Mouse (Mus musculus): ENCODE data around the gene Utp3. TPM values are rescaled to one million over a fixed set of nuclear protein-coding genes. Genes with fewer than 3 reads are reported as not detected.

The Utp3 gene
- 55.3 and 55.7 TPM in 2 replicates for polyA plus RNA-seq (2014; fragmentation: Nextera tagmentation; extraction: Ambion mirVana)

- H3K4me3 ChIP-seq (ENCODE audit: low read depth, low read length), result peak within 1 kb of the TSS; percentile 87
- no peaks in the 10 kb centered on the region for H3K27me3 ChIP-seq (replicated peaks; ENCODE audit: control insufficient read depth, insufficient read depth, low read length)
- peak within 1 kb of the TSS; percentile 97 for H3K27ac ChIP-seq (replicated peaks; ENCODE audit: low read depth, low read length)
- WGBS, result under 1% methylated on average over 57 of the region's 76 CpGs
- H3K9me3 ChIP-seq (ENCODE audit: control insufficient read depth, low read length), result no peaks in the 10 kb centered on the region
- H3K4me2 ChIP-seq (ENCODE audit: low read depth, low read length), result peak within 1 kb of the TSS; percentile 97
- ATAC-seq (ENCODE audit: low read depth), result peak; percentile 97
- no peaks in the 10 kb centered on the region for H3K36me3 ChIP-seq (ENCODE audit: control insufficient read depth, insufficient read depth, low read length)
- peak; percentile 98 for DNase-seq (ENCODE audit: low spot score)
- peaks cover 14% of the 10 kb centered on the region for H3K4me1 ChIP-seq (ENCODE audit: control insufficient read depth, insufficient read depth, low read length)
- H3K9ac ChIP-seq (ENCODE audit: low read depth, low read length), result peak within 1 kb of the TSS; percentile 96
These were observed at the start of gene Utp3 for GRCm38 (mm10) chr5:88554086-88554886. Utp3 (plus strand) TSS chr5:88554462.

DNA sequence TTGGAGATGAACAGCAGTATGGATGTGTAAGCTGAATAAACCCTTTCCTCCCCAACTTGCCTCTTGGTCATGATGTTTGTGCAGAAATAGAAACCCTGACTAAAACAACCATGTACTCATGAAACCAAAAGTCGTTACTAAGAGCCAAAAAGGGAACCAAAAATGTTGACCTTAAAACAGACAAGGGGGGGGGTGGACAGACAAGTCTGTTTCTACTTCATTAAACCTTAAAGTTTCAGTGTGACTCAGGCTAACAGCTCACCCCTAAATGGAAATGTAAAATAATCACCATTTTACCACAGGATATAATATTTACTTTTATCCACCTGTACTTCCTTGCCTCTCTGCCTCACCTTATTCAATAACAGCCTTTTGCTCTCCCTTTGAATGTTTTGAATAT, 45.7 kb upstream of the Utp3 start:
- ATAC-seq (ENCODE audit: low read depth) (no peak), DNase-seq (ENCODE audit: low spot score) (no peak)
- H3K27ac ChIP-seq (replicated peaks; ENCODE audit: low read depth, low read length), result no peak overlapping the region
- H3K4me2 ChIP-seq (ENCODE audit: low read depth, low read length), result no peak overlapping the region
- no peaks in the 10 kb centered on the region for H3K4me1 ChIP-seq (ENCODE audit: control insufficient read depth, insufficient read depth, low read length)
- H3K4me3 ChIP-seq (ENCODE audit: low read depth, low read length), result no peak overlapping the region
- no peaks in the 10 kb centered on the region for H3K27me3 ChIP-seq (replicated peaks; ENCODE audit: control insufficient read depth, insufficient read depth, low read length)
- H3K36me3 ChIP-seq (ENCODE audit: control insufficient read depth, insufficient read depth, low read length), result no peaks in the 10 kb centered on the region
- H3K9ac ChIP-seq (ENCODE audit: low read depth, low read length), result no peak overlapping the region
- H3K9me3 ChIP-seq (ENCODE audit: control insufficient read depth, low read length), result no peaks in the 10 kb centered on the region
- 59% methylated on average over 1 of the region's 1 CpGs for WGBS

DNA sequence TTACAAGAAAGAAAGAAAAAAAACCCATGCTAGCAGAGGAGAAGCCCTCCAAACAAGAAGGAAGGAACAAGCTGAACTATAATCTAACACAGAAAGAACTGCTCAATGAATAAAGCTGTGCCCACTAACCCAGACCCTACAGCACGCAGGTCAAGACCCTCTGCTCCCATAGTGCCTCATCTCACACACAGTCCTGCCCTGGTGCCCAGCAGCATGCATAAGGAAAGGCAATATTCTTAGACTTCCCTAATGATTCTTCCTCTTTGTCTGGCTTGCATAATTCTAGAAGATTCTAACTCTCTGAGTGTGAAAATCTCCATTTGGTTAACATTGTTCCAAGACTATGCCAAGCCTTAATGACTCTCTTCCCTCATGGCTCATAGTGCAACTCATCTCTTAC, 45.3 kb upstream of the Utp3 start:
- Histone ChIP-seq H3K4me3 (ENCODE audit: low read depth, low read length) (no peak overlapping the region), H3K4me1 (ENCODE audit: control insufficient read depth, insufficient read depth, low read length) (no peaks in the 10 kb centered on the region), H3K9me3 (ENCODE audit: control insufficient read depth, low read length) (no peaks in the 10 kb centered on the region), H3K27ac (replicated peaks; ENCODE audit: low read depth, low read length) (no peak overlapping the region), H3K9ac (ENCODE audit: low read depth, low read length) (no peak overlapping the region), H3K4me2 (ENCODE audit: low read depth, low read length) (no peak overlapping the region), H3K27me3 (replicated peaks; ENCODE audit: control insufficient read depth, insufficient read depth, low read length) (no peaks in the 10 kb centered on the region), H3K36me3 (ENCODE audit: control insufficient read depth, insufficient read depth, low read length) (no peaks in the 10 kb centered on the region)
- 89% methylated on average over 1 of the region's 1 CpGs for WGBS
- DNase-seq (ENCODE audit: low spot score) (no peak), ATAC-seq (ENCODE audit: low read depth) (no peak)

DNA sequence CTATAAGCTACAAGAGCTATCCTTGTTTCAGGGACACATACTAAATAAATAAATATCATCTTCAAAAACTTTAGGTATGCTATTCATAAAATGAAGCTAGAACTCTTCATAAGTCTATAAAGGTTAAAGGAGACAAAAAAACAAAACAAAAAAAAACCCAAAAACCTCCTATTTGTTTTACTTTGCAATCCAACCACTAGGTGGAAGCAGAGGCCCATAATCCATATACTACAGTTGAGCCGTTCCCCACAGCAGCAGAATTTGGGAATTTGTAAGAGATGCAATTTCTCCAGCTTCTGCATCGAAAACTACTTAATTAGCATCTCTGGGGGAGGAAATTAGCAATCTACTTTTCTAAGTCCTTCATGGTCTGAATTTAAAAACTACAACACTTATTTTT, 35.0 kb upstream of the Utp3 start:
- Histone ChIP-seq H3K27ac (replicated peaks; ENCODE audit: low read depth, low read length) (no peak overlapping the region), H3K4me2 (ENCODE audit: low read depth, low read length) (no peak overlapping the region), H3K27me3 (replicated peaks; ENCODE audit: control insufficient read depth, insufficient read depth, low read length) (no peaks in the 10 kb centered on the region), H3K36me3 (ENCODE audit: control insufficient read depth, insufficient read depth, low read length) (no peaks in the 10 kb centered on the region), H3K9ac (ENCODE audit: low read depth, low read length) (no peak overlapping the region), H3K4me3 (ENCODE audit: low read depth, low read length) (no peak overlapping the region), H3K9me3 (ENCODE audit: control insufficient read depth, low read length) (no peaks in the 10 kb centered on the region), H3K4me1 (ENCODE audit: control insufficient read depth, insufficient read depth, low read length) (no peaks in the 10 kb centered on the region)
- ATAC-seq (ENCODE audit: low read depth) (0 out of 2 replicates have a peak, but pooled peaks have one; percentile 44), DNase-seq (ENCODE audit: low spot score) (peak; percentile 68)
- 4% methylated on average over 2 of the region's 2 CpGs for WGBS

DNA sequence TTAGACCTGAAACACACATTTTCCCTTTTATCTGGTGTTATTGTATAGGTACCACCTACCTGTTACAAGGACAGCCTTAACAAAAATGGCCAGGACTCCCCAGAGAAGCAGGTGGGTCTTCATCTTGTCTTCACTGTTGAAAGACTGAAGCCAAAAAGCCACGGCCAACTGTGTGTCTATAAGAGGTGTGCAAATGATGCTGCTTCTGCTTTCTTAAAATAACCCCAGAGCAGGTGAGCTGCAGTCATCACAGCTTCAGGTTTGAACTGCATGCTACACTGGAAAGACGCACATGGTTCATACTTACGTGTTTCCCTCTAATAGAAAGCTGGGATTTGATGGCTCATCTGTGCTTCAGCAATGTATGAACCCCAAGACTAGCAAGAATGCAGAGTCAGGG, 26.6 kb upstream of the Utp3 start, which contains the start of gene Jchain:
TSS of gene Jchain (minus strand) at position 235 of the 400 bp plus-strand sequence.
- Histone ChIP-seq H3K4me2 (ENCODE audit: low read depth, low read length) (no peak within 1 kb of the TSS), H3K36me3 (ENCODE audit: control insufficient read depth, insufficient read depth, low read length) (no peaks in the 10 kb centered on the region), H3K4me1 (ENCODE audit: control insufficient read depth, insufficient read depth, low read length) (no peaks in the 10 kb centered on the region), H3K27me3 (replicated peaks; ENCODE audit: control insufficient read depth, insufficient read depth, low read length) (no peaks in the 10 kb centered on the region), H3K9me3 (ENCODE audit: control insufficient read depth, low read length) (no peaks in the 10 kb centered on the region), H3K27ac (replicated peaks; ENCODE audit: low read depth, low read length) (no peak within 1 kb of the TSS), H3K9ac (ENCODE audit: low read depth, low read length) (no peak within 1 kb of the TSS), H3K4me3 (ENCODE audit: low read depth, low read length) (no peak within 1 kb of the TSS)
- 81% methylated on average over 3 of the region's 3 CpGs for WGBS
- ATAC-seq (ENCODE audit: low read depth) (no peak), DNase-seq (ENCODE audit: low spot score) (no peak)

DNA sequence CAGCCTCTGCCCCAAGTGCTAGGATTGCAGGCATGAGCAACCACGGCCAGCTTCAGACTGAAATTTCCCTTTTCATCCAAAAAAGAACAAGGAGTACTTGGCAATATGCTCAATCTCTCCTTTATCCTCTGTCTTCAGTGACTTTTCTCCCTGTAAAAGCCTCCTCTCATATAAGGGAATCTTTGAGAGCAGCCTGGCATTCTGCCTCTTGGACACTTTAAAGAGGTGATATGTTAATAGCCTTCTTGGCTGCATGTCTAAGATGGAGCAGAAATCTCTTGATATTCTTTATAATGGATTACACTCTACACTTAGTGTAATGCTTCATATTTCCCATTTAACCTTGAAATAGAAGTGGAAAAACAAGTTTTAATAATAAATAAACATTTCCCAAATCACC, 23.4 kb upstream of the Utp3 start:
- Histone ChIP-seq H3K27me3 (replicated peaks; ENCODE audit: control insufficient read depth, insufficient read depth, low read length) (no peaks in the 10 kb centered on the region), H3K4me1 (ENCODE audit: control insufficient read depth, insufficient read depth, low read length) (no peaks in the 10 kb centered on the region), H3K4me3 (ENCODE audit: low read depth, low read length) (no peak overlapping the region), H3K9me3 (ENCODE audit: control insufficient read depth, low read length) (no peaks in the 10 kb centered on the region), H3K4me2 (ENCODE audit: low read depth, low read length) (no peak overlapping the region), H3K9ac (ENCODE audit: low read depth, low read length) (no peak overlapping the region), H3K27ac (replicated peaks; ENCODE audit: low read depth, low read length) (no peak overlapping the region), H3K36me3 (ENCODE audit: control insufficient read depth, insufficient read depth, low read length) (no peaks in the 10 kb centered on the region)
- ATAC-seq (ENCODE audit: low read depth) (no peak), DNase-seq (ENCODE audit: low spot score) (no peak)
- WGBS, result 76% methylated on average over 1 of the region's 1 CpGs

DNA sequence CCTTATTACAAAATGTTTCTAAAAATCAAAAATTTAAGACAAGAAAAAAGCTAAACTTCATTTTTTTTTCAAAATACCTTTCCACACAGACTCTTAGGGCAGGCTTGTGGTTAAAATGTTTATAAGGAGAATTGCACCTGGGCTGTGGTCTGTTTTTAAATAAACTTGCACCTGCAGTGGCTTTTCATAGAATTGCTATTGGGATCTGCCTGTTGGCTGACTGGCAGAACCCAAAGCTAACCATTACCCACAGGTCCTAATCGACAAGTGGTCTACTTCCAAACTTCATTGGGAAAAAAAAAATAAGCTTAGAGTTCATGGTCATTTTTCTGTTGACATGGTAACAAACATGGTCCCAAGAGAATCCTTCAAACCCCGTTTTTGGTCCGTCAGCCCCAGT, 19.6 kb upstream of the Utp3 start:
- ATAC-seq (ENCODE audit: low read depth) (no peak), DNase-seq (ENCODE audit: low spot score) (no peak)
- H3K9ac ChIP-seq (ENCODE audit: low read depth, low read length), result no peak overlapping the region
- no peak overlapping the region for H3K27ac ChIP-seq (replicated peaks; ENCODE audit: low read depth, low read length)
- H3K4me3 ChIP-seq (ENCODE audit: low read depth, low read length), result no peak overlapping the region
- H3K9me3 ChIP-seq (ENCODE audit: control insufficient read depth, low read length), result no peaks in the 10 kb centered on the region
- H3K4me2 ChIP-seq (ENCODE audit: low read depth, low read length), result no peak overlapping the region
- no peaks in the 10 kb centered on the region for H3K27me3 ChIP-seq (replicated peaks; ENCODE audit: control insufficient read depth, insufficient read depth, low read length)
- 65% methylated on average over 3 of the region's 3 CpGs for WGBS
- no peaks in the 10 kb centered on the region for H3K36me3 ChIP-seq (ENCODE audit: control insufficient read depth, insufficient read depth, low read length)
- H3K4me1 ChIP-seq (ENCODE audit: control insufficient read depth, insufficient read depth, low read length), result no peaks in the 10 kb centered on the region

DNA sequence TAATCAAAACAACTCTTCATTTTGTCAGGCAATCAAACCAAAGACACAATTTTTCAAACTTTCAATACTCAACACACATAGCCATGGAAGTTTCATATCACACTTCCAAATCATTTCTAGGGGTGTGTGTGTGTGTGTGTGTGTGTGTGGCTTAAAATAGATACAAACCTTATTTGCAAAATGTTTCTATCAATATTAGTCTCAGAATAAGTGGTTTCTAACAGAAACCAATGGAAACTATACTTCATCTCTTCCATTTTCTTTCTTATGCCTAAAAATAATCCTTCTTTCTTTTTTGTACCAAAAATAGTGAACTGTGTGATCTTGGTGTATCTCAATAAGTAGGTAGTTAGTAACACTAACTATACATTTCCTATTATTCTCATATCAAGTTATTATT, 13.4 kb upstream of the Utp3 start:
- ATAC-seq (ENCODE audit: low read depth) (no peak), DNase-seq (ENCODE audit: low spot score) (no peak)
- Histone ChIP-seq H3K4me1 (ENCODE audit: control insufficient read depth, insufficient read depth, low read length) (no peaks in the 10 kb centered on the region), H3K4me2 (ENCODE audit: low read depth, low read length) (no peak overlapping the region), H3K27ac (replicated peaks; ENCODE audit: low read depth, low read length) (no peak overlapping the region), H3K9ac (ENCODE audit: low read depth, low read length) (no peak overlapping the region), H3K27me3 (replicated peaks; ENCODE audit: control insufficient read depth, insufficient read depth, low read length) (no peaks in the 10 kb centered on the region), H3K4me3 (ENCODE audit: low read depth, low read length) (no peak overlapping the region), H3K36me3 (ENCODE audit: control insufficient read depth, insufficient read depth, low read length) (no peaks in the 10 kb centered on the region), H3K9me3 (ENCODE audit: control insufficient read depth, low read length) (no peaks in the 10 kb centered on the region)

All from embryonic facial prominence, embryonic 14.5 days (tissue).